Mouse (Mus musculus) left cerebral cortex, postnatal 14 days (tissue): ENCODE results near the gene Pip5k1c. TPM values are rescaled to one million over a fixed set of nuclear protein-coding genes. Genes with fewer than 3 reads are reported as not detected.

ENCODE experiments used
- DNase-seq, 2 experiments: peaks; one replicate each; pipeline ENCODE4 v3.0.0; 2021 to 2022; ENCODE audit warnings: low spot score in 2 of 2, mixed read lengths in 1 of 2
- intact Hi-C: fragments of 180-260 bp; cut with DNase I; formaldehyde crosslinking; loops from one replicate; pipeline ENCODE4 v1.15.1; 2025
- total RNA-seq, 2 experiments: library from RNA; stranded (reverse); gene quantifications; 2 replicates each; pipeline ENCODE4 v1.2.3; 2021

Pip5k1c gene
- total RNA-seq, 2 experiments from 2014 or later: 391 to 396 TPM

DNA sequence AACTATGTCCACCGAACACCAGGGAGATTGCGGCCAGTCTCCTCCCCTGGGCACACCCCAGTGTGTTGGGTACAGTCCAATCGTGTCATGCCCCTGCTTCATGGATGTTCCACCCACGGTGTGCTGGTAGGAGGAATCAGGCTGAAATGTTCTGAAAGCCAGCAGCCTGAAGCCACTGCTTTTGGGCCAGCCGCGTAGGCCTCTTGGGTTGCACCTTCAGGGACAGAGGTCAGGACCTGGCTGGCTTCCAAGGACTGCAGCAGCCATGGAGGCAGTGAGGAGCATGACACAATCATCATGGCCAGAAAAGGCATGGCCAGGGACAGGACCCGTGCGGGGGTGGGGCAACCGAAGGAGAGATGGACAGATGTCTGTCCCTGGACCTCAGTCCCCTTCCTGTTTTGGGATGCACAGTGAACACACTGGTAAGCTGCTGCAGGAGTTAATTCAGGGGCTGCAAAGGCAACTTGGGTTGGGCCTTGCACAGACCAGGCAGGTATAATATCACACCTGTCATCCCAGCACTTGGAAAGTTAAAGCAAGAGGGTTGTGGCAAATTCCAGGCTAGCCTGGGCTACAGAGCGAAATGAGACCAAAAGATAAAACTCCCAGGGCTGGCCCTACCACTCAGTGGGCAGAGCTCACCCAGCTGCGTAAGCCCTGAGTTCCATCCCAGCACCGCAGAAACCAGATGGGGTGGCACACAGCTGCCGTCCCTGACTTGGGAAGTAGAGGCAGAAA lies 26.0 kb downstream of the Pip5k1c start:
- no peak for DNase-seq
- intact Hi-C loops: no loop called here

DNA sequence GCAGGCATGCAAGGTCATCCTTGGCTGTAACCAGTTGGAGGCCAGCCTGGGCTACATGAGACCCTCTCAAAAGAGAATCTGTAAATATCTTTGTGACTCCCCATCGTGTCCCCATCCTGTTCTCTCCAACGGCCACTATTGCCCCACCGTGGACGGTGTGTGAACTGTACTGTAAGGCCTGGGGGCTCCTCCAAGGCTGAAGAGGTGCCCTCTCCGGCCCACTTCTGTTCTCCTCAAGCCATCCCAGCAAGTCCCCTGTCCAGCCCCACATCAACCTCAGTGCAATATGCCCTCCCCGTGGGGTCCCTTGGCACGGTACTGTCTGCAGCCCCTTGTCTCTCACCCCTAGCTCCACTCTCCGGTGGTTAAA lies 26.6 kb downstream of the Pip5k1c start:
- intact Hi-C loops: no loop called here
- DNase-seq: no peak

DNA sequence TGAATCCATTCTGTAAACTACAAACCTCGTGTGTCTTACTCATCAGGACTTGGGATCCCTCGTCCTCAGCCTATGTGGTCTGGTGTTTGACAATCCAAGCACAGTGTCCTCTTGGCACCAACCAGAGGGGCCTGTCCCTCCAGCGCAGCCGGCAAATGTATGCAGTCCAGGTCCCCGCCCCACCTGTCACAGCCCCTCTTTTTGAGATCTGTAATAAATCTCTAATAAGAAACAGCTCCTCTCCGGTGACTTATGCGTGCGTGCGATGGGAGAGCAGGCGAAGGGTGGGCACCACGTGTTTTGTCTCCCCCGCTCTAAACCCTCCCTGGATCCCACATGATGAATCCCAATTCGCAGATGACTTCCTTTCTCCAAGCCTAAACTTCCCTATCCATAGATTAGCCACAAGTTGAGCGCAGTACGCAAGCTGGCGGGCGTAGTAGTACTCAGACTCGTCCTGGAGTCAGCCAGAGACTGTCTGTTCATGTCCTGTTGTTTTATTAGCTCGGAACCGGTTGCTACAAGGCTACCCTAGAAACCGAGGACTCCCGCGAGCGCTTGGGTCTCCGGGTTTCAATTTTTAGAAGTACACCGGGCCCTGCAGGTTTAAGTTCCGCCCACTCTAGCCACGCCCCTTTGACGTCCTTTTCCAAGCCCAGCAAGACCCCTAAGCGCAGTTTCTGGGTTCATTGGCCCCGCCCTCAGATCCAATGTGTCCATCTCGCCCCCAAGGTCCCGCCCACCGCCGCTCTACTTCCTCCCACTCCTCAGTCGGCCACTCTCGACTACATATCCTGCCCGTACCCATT lies 27.2 kb downstream of the Pip5k1c start:
- intact Hi-C loops: no loop called here
- DNase-seq: no peak

DNA sequence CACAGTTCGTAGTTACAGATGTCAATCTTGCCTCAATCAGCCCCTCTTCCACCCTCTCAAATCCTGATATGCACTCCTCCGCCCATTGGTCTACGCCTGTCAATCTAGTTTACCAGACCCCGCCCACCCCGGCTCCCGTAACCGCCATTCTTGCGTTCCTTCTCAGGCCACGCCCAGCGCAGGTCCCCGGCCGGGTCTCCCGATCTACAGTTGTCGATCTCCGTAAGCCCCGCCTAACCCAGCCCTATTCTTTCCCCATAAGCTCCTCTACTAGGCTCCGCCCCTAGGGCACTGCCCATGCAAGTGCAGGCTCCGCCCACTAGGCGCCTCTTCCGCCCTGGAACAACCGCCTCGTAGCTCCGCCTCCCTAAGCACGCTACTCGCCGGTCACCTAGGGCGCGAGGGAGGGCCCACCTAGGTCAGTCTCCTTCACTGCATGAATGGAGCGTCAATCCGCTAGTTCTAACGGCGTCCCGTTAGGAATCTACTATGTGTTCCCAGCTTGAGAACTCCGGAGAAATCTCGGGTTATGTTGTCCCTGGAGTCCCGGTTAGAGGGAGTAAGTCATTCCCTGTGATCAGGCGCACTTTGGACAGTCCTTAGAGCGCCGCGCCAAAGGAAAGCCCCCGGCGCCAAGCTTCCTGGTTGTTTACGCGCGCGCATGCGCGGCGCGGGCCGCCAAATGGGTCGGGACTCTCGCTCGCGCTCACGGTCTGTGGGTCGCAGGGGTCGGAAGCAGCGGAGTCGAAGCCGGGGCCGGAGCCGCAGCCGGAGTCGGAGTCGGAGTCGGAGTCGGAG lies 28.0 kb downstream of the Pip5k1c start, which contains the start of gene Cactin:
Cactin (plus strand) TSS at position 554 of the 798 bp plus-strand sequence.
- intact Hi-C loops: no loop called here
- DNase-seq: peak; percentile 99 to 100

DNA sequence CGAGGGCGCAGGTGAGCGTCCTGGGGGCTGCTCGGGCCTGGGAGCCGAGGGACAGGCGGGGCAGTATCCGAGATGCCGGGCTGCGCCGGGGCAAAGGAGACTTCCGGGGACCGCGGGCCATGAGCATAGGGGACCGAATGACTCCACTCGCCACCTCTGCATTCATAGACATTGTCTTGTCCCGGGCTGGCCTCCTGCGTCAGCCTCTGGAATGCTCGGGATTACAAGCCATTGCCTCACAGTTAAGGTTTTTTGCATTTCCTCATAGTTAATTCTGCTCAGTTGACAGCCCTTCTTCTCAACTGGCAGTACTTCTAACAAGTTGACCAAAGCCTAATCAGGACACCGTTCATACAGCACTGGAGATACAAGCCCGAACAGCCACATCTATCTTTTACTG lies 28.7 kb downstream of the Pip5k1c start:
- intact Hi-C loops: no loop called here

DNA sequence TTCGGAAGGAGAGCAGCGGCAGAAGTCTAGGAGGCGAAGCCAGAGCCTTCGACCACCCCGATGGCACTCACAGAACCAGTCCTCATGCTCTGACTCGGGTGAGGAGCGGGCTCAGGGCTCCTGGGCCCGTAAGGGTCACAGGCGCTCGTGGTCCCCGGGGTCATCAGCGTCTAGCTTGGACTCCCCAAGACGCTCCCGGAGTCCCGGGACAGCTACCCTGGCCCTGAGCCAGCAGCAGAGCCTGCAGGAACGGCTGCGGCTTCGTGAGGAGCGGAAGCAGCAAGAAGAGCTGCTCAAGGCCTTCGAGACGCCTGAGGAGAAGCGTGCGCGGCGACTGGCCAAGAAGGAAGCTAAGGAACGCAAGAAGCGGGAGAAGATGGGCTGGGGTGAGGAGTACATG lies 29.7 kb downstream of the Pip5k1c start:
- intact Hi-C loops: no loop called here
- DNase-seq: no peak

More for the DNA sequence above, 28.7 kb downstream of the Pip5k1c start:
- DNase-seq: no peak

DNA sequence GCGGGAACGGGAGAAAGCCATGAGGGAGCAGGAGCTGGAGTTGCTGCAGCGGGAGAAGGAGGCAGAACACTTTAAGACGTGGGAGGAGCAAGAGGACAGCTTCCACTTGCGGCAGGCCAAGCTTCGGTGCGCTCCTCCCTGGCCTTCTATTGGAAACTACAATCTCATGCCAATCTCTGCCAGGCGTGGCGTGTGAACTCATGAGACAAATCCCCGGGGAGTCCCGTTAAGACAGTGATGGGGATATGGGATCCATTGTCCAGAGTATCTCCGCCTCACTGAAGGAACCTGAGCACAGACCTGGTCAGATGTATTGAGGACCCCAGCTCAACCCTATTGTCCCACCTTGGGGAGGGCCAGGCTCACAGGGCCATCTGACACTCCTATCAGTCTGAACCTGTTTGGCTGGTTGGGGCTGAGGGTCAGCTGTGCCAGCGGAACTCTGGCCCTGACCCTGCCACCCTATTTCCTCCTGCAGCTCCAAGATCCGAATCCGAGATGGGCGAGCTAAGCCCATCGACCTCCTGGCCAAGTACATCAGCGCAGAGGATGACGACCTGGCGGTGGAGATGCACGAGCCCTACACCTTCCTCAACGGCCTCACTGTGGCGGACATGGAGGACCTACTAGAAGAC lies 30.5 kb downstream of the Pip5k1c start:
- no peak for DNase-seq
- intact Hi-C loops: no loop called here

DNA sequence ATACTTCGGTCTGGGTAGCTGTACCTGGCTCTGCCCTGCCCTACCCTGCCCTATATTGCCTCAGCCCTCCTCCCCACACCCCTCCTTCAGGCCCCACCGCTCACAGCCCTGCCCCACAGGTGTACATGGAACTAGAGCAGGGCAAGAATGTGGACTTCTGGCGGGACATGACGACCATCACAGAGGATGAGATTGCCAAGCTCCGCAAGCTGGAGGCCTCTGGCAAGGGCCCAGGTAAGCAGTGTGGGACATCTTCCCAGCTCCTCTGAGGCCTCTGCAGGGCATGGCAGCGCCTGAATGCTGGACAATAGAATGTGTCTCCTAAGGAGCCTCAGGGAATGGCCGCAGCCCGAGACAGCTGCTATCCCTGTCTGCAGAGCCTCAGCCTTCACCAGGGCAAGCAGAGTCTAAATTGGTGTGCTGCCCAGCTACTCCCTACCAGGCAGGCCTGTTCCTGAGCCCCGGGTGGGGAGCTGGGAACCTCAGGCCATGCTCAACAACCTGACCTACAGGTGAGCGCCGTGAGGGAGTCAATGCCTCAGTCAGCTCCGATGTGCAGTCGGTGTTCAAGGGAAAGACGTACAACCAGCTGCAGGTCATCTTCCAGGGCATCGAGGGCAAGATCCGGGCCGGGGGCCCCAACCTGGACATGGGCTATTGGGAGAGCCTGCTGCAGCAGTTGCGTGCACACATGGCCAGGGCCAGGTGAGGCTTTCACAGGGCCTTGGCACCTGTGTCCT lies 31.2 kb downstream of the Pip5k1c start:
- intact Hi-C loops: no loop called here
- no peak for DNase-seq

DNA sequence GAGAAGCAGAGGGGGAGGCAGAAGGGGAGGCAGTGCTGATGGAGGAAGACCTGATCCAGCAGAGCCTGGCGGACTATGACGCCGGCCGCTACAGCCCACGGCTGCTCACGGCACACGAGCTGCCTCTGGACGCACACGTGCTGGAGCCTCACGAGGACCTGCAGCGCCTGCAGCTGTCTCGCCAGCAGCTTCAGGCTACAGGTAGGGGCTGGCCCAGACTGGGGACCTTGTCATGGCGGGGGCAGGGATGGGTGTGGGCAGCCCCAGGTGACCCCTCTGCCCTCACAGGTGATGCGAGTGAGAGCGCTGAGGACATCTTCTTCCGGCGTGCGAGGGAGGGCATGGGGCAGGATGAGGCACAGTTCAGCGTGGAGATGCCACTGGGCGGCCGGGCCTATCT lies 32.4 kb downstream of the Pip5k1c start:
- DNase-seq: no peak
- intact Hi-C loops: no loop called here

DNA sequence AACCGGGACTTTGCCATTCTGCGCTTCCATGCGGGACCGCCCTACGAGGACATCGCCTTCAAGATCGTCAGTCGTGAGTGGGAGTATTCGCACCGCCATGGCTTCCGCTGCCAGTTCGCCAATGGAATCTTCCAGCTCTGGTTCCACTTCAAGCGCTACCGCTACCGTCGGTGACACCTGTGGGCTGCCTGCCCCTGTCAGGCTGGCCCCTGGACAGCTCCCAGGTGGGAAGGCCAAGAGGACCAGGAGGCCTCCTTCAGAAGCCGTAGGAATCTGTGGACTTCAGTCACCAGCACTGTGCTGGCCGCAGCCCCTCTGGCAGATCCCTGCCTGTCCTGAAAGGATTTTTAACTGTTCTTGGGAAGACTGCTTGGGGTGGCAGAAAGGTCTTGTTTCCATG lies 33.0 kb downstream of the Pip5k1c start:
- intact Hi-C loops: no loop called here
- no peak for DNase-seq

DNA sequence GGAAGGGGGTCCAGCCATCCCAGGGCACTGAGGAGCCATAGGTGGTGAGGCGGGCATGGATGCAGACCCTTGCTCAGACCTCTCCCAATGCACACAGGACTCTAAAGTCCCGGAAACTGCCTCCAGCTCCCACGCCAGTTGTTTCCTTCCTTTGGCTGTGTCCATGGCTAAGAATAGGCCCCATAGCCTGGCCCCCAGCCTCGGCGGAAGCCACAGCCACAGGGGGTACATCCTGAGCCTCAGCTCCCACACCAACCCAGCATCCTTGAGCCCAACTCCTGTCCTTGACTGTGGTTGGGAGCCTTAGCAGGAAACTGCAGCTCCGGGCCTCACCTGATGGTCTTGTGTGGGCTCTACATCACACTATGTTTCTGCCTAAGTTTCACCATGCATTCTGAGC lies 34.1 kb downstream of the Pip5k1c start:
- intact Hi-C loops: no loop called here
- no peak for DNase-seq

DNA sequence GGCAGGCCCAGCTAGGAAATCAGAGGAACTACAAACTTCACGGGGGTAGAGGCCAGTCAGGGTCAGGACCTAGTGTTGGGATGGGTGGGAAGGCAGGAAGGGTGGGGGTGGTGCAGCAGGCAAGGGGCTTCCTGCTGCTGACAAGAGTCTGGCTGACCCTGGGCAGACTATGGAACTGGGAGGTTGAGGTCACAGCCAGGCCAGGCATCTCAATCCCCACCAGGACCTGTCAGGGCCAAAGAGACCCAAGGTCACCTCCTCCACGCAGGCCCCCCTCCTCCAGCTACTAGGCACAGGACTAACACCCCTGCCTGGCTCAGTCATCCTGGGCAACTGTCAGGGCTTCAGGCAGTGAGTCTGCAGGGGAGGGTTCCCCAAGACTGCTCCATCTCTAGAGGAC lies 35.2 kb downstream of the Pip5k1c start:
- intact Hi-C loops: no loop called here
- DNase-seq: no peak

DNA sequence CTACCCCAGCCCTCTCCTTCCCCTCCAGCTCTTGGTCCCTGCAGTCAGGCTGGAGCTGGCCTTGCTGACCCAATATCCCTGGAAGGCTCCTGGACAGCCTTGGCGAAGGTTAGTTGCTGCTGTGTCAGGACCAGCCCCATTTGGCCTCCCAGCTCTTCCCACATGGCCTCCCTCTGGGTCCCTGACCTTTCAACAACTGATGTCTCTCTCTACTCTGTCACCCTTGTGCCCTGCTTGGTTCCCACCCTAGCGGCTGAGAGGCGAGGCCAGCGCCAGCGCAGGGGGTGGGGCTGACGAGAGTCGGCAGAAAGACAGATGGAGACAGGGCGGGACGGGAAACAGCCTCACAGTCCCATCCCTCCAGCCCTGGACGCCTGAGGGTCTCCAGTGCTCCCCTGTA lies 35.6 kb downstream of the Pip5k1c start, which contains the start of gene Tbxa2r:
Tbxa2r (plus strand) TSS at position 346 of the 400 bp plus-strand sequence.
- DNase-seq: no peak

DNA sequence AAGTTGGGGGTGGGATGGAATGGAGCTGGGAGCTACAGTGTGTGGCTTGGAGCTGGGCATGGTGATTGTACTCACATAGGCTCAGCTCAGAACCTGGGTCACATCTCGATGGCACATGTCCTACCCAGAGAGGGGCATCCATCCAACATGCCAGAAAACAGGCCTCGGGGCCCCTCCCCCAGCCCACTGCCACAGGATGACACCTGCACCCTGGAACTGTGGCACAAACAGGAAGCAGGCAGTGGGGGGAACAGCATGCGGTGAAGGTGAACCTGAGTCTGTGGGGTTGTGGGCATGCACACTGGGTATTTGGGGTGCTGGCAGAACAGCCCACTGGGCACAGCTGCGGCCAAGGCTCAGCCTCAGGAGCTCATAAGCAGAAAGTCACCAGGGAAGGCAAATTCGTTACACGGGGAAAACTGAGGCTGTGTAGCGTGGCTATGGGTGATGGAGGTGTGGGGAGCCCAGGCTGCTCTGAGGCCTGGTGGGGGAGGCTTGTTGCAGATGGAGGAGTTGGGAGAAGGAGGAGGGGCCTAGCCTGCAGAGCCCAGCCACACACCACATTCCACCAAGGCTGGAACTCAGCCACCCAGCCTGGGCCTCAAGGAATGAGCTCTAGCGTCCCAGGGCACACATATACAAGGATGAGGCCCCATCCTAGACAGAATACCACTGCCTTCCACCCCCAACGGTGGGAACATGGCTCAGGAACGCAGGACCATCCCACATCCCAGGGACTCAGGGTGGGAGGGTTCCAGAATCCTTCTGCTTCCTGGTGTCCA lies 36.6 kb downstream of the Pip5k1c start:
- intact Hi-C loops: no loop called here
- no peak for DNase-seq

More for the DNA sequence above, 35.6 kb downstream of the Pip5k1c start, which contains the start of gene Tbxa2r:
- intact Hi-C loops: no loop called here

DNA sequence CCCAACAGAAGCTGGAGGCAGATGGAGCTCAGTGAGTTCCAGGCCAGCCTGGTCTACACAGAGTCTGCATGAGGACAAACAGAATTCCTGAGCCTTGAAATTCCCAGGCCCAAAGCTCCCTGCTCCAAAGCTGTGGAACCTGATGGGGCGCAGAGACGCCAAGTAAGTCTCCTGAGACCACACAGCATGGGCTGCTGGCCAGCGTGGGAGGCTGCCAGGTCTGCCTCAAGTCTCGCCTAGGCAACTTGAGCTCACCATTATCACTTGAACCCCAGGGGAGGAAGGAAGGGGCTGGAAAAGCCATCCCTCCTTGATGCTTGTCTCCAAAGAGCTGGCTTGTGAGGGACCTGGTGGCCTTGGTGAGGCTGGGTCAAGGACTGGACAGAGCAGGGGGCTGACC lies 37.2 kb downstream of the Pip5k1c start:
- DNase-seq: no peak
- intact Hi-C loops: no loop called here

DNA sequence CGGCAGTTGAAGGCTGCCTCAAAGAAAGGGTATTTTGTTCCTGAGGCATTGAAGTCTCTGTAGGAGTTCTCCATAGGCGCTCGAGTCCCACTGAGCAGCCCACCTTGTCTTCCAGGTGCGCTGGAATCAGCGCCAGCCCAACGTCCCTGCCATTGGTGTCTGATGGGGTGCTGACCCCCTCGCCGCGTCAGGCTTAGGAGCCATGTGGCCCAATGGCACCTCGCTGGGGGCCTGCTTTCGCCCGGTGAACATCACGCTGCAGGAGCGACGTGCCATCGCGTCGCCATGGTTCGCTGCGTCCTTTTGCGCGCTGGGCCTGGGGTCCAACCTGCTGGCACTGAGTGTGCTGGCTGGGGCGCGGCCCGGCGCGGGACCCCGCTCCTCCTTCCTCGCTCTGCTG lies 39.5 kb downstream of the Pip5k1c start:
- intact Hi-C loops: no loop called here
- no peak for DNase-seq

DNA sequence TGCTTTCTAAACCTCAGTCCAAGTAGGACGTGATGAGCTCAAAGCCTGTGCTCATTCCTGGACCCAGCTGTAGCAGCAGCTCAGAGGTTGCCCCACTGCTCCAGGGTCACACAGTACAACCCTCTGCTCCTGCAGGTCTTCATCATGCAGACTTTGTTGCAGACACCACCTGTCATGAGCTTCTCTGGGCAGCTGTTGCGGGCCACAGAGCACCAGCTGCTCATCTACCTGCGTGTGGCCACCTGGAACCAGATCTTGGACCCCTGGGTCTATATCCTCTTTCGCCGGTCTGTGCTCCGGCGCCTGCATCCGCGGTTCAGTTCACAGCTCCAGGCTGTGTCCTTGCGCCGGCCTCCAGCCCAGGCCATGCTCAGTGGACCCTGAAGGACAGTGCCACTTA lies 41.6 kb downstream of the Pip5k1c start:
- intact Hi-C loops: no loop called here
- no peak for DNase-seq
